Mouse (Mus musculus) ES-E14 (cell line): ENCODE results near the gene Zfp874b. TPM values are rescaled to one million over a fixed set of nuclear protein-coding genes. Genes with fewer than 3 reads are reported as not detected.

Experiments used
- DNase-seq: peaks from one replicate; pipeline ENCODE4 v3.0.0-alpha.2; 2013; ENCODE audit warnings: low read depth, low spot score
- H3K27ac ChIP-seq: 2 replicates; pipeline ENCODE4 v1.5.1; 2012; ENCODE audit warnings: low read depth, mild to moderate bottlenecking, low read length, moderate library complexity, mixed read lengths; ENCODE audit not compliant: poor library complexity, insufficient read depth, severe bottlenecking
- H3K36me3 ChIP-seq: 2 replicates; pipeline ENCODE4 v1.6.1; 2012; ENCODE audit warnings: mild to moderate bottlenecking, low read length, moderate library complexity, mixed read lengths; ENCODE audit not compliant: control insufficient read depth, poor library complexity, insufficient read depth, severe bottlenecking
- H3K4me1 ChIP-seq, 2 experiments: fragments of 150-350 bp in 1 of 2; sonication (generic) in 1 of 2; 2 replicates each; pipeline ENCODE4 v1.6.1; 2012; ENCODE audit warnings: low read length in 2 of 2, mild to moderate bottlenecking in 1 of 2, mixed read lengths in 1 of 2; ENCODE audit not compliant: control insufficient read depth in 2 of 2, insufficient read depth in 2 of 2, poor library complexity in 1 of 2
- H3K4me3 ChIP-seq, 2 experiments: fragments of 150-350 bp in 1 of 2; sonication (generic) in 1 of 2; 2 replicates each; pipeline ENCODE4 v1.5.1; 2012; ENCODE audit warnings: low read length in 2 of 2, low read depth in 1 of 2, mild to moderate bottlenecking in 1 of 2, mixed read lengths in 1 of 2; ENCODE audit not compliant: insufficient read depth in 1 of 2, poor library complexity in 1 of 2, severe bottlenecking in 1 of 2
- H3K9ac ChIP-seq: 2 replicates; pipeline ENCODE4 v1.6.1; 2012; ENCODE audit warnings: low read depth, mild to moderate bottlenecking, low read length, mixed read lengths; ENCODE audit not compliant: poor library complexity, insufficient read depth, severe bottlenecking
- H3K9me3 ChIP-seq: fragments of 150-350 bp; sonication (generic); 2 replicates; pipeline ENCODE4 v1.6.1; 2012; ENCODE audit warnings: low read depth, mild to moderate bottlenecking, low read length; ENCODE audit not compliant: control insufficient read depth, insufficient read depth
- CHD2 ChIP-seq: IDR thresholded peaks from 2 replicates; pipeline ENCODE4 v1.6.1; 2014; ENCODE audit warnings: mild to moderate bottlenecking, low read depth, low read length, inconsistent platforms
- HCFC1 ChIP-seq: IDR thresholded peaks from 2 replicates; pipeline ENCODE4 v1.6.1; 2012; ENCODE audit warnings: low read length, inconsistent platforms, borderline replicate concordance; ENCODE audit not compliant: insufficient read depth
- MAFK ChIP-seq: IDR thresholded peaks from 2 replicates; pipeline ENCODE4 v1.6.1; 2014; ENCODE audit warnings: mild to moderate bottlenecking, low read depth, low read length, inconsistent platforms; ENCODE audit not compliant: insufficient read depth
- ZC3H11A ChIP-seq: IDR thresholded peaks from 2 replicates; pipeline ENCODE4 v1.6.1; 2012; ENCODE audit warnings: low read depth, mild to moderate bottlenecking, inconsistent platforms, low read length, borderline replicate concordance
- ZNF384 ChIP-seq: IDR thresholded peaks from 2 replicates; pipeline ENCODE4 v1.6.1; 2012; ENCODE audit warnings: low read depth, low read length, inconsistent platforms
- in situ Hi-C, 2 experiments: fragments of 600-800 bp; cut with MboI; formaldehyde crosslinking; loops; one replicate each; pipeline ENCODE4 v1.15.1; 2025; ENCODE audit warnings: low sequenced_read_pairs in 2 of 2, inconsistent platforms in 1 of 2; ENCODE audit not compliant: unreplicated experiment in 2 of 2
- total RNA-seq: library from RNA; depleted of rRNA; stranded (reverse); fragments of 300-350 nt; gene quantifications from 2 replicates; pipeline ENCODE4 v1.2.3, GENCODE M21; 2012; rRNA removed

The Zfp874b gene
- total RNA-seq = 6.3 and 12.1 TPM in 2 replicates

- H3K27ac ChIP-seq = peak within 1 kb of the TSS; percentile 48; the same call in 1 of the 2 replicates
- peak within 1 kb of the TSS; percentile 80 for H3K9ac ChIP-seq
- TF ChIP-seq MAFK (no peak), ZNF384 (no peak), ZC3H11A (no peak), HCFC1 (peak; percentile 88), CHD2 (no peak)
- peak; percentile 75 for DNase-seq
- no peaks in the 10 kb centered on the region for H3K9me3 ChIP-seq
- H3K4me1 ChIP-seq = peaks cover 0 to 1% of the 10 kb centered on the region in 2 experiments; a peak in 2 of 4 replicates
- no peaks in the 10 kb centered on the region for H3K36me3 ChIP-seq
- peak within 1 kb of the TSS; percentile 86 to 95 for H3K4me3 ChIP-seq
- in situ Hi-C loops = no loop called here
Measured at GRCm38 (mm10) chr13:67483625-67484423, at the start of gene Zfp874b. TSS of gene Zfp874b (minus strand) at chr13:67484258.

DNA sequence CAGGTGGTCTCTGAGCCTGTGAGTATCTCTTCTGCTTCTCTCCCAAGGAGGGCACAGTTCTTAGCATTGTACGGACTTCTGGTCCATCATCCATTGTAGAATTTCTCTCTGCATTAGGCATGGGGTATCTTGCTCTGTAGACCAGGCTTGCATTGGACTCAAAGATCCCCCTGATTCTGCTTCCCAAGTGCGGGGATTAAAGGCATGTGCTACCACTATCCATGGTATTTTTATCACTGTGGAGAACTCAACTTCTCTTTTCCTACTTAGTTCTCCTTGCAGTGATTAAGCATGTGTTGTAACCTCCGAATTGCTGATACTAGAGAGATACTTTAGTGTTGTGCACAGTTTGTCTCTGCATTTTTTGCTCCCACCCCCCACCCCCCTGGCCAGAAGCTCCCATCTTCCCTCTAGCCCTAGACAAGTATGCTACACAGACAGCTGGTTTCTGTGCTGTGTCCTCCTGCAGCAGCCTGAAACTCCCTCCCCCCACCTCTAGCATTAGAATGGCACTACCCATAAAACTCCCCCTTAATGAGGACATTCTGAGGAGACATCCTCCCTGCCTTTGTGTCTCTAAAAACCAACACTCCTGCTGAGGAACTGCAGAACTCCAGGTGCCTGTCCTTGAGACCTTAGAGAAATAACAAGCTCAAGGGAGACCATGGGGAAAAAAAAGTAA, 43.1 kb upstream of the Zfp874b start:
- H3K9ac ChIP-seq = no peak overlapping the region
- H3K4me3 ChIP-seq = no peak overlapping the region
- TF ChIP-seq MAFK (no peak), HCFC1 (no peak), CHD2 (no peak), ZNF384 (no peak)
- no peaks in the 10 kb centered on the region for H3K9me3 ChIP-seq
- no peak for DNase-seq
- peaks cover 5 to 12% of the 10 kb centered on the region in 2 experiments; a peak in 3 of 4 replicates for H3K4me1 ChIP-seq
- in situ Hi-C loops = no loop called here
- H3K36me3 ChIP-seq = no peaks in the 10 kb centered on the region
- no peak overlapping the region for H3K27ac ChIP-seq

DNA sequence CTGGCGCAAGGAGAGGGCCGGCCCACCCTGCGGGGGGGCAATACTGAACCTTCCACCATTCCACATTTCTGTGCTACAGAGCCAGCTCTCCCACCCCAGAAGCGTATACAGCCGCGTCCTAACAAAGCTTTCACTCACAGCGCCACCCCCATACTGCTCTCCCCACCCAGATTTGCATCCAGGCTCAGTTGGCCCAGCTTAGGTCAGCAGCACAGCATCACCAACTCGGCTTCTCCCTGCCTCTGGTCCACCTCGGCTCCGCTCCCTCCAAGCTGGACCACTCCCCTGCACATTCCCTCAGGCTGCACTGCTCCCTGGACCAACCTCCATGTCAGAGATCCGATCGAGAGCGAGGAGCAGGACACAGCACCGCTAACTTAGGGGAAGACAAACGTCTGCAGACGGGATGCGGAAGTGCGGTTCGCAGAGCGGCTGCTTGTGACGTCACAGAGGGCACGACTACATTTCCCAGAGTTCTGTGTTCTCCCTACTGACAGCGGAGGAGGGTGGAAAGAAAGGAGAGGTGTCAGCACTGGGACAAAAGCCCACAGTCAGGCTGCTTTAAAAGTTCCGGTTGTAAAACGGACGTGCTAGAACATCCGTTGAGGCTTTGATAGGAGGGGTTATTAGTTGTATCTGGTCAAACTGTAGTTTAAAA, 41.8 kb upstream of the Zfp874b start, which contains the start of the genes Gm26965 and Zfp87:
TSS of gene Gm26965 (minus strand) at position 399 of the 658 bp plus-strand sequence.
TSS of gene Zfp87 (minus strand) at position 425 of the 658 bp plus-strand sequence.
- peaks cover 5 to 14% of the 10 kb centered on the region in 2 experiments; a peak in 3 of 4 replicates for H3K4me1 ChIP-seq
- peak within 1 kb of the TSS; percentile 45; the same call in 1 of the 2 replicates for H3K27ac ChIP-seq
- H3K36me3 ChIP-seq = no peaks in the 10 kb centered on the region
- in situ Hi-C loops = no loop called here
- H3K4me3 ChIP-seq = peak within 1 kb of the TSS; percentile 92 to 98
- H3K9me3 ChIP-seq = no peaks in the 10 kb centered on the region
- TF ChIP-seq HCFC1 (peak; percentile 90), CHD2 (no peak)
- peak; percentile 91 for DNase-seq
- peak within 1 kb of the TSS; percentile 80 for H3K9ac ChIP-seq

DNA sequence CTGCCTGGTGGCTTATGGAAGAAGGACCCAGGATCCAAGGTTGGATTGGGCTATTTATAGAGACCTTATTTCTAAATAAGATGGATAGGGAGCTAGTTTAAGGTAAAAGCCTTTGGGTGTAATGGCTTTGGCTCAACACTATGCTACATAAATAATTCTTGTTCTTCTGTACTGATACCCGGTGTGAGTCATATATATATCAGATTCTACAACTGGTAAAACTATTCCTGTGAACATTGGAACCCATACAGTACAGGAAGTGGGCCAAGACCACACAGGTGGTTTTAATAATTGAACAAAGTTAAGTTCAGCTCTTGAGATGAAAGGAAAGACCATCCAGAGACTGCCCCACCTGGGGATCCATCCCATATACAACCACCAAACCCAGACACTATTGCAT, 16.9 kb upstream of the Zfp874b start:
- H3K9me3 ChIP-seq = no peaks in the 10 kb centered on the region
- H3K27ac ChIP-seq = no peak overlapping the region
- in situ Hi-C loops = no loop called here
- DNase-seq = no peak
- H3K4me3 ChIP-seq = no peak overlapping the region
- peaks cover 0 to 2% of the 10 kb centered on the region in 2 experiments; a peak in 1 of 4 replicates for H3K4me1 ChIP-seq
- H3K9ac ChIP-seq = no peak overlapping the region
- TF ChIP-seq MAFK (no peak), CHD2 (no peak), ZC3H11A (no peak), ZNF384 (no peak), HCFC1 (no peak)
- H3K36me3 ChIP-seq = no peaks in the 10 kb centered on the region
